10 mouse cellular contexts compared by ENCODE assay signal in the genomic region with DNA sequence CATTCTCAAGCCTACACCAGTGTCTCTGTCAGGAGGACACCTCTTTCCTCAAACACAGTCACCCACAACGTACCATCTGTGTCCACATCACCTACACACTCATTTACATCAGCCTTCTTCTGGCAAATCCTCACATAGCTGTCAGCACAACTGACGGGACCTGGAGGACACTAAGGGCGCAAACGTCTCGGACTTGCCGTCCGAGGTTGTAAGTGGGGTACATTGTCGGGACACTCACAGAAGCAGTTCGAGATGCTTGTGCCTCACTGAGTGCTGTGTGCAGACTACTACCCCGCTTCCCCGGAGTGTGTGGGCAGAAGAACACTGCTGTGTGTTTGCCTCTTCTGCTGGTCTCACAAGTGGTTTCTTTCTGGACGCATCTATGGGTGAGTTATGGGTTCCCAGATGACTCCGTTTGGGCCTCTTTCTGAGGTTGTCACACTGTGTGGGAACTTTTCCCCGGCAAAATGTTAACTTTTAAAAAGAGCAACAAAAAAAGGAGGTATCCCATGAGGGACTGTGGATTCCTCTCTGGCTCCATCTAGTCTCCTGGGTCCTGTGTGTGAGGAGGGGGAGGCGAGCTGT. TPM values are rescaled to one million over a fixed set of nuclear protein-coding genes. Genes with fewer than 3 reads are reported as not detected.
A peak's percentile ranks its signal among the peaks of the same experiment; 100 is the strongest.
DNase-seq lines count a peak whose midpoint lies in the region; ATAC-seq and TF ChIP-seq lines count a peak whose summit lies in the region.
"Had no signal": no experiment of that assay in that cellular context is flagged by ENCODE, and none has a peak within 500 bp of the region (broad histone marks: within the 10 kb centered on the region; RNA-seq: fewer than 3 reads in every experiment).

No protein-coding gene starts in this region.

- intact Hi-C loops in heart, postnatal 10 days (cut with DNase I), result no loop called here

- H3K4me3 ChIP-seq in heart, embryonic 14.5 days (ENCODE audit: control insufficient read depth in 1 of 2, insufficient read depth in 1 of 2, low read depth in 1 of 2, low read length in 2 of 2), result peak overlapping the region in 1 of 2 experiments; percentile 28; a peak in 1 of 4 replicates
- H3K4me3 ChIP-seq in midbrain, embryonic 11.5 days (ENCODE audit: low read depth, low read length), result no peak overlapping the region
- H3K4me3 ChIP-seq in midbrain, postnatal 0 days (ENCODE audit: low read depth, low read length), result no peak overlapping the region
- no peak overlapping the region for H3K4me3 ChIP-seq in hindbrain, postnatal 0 days (ENCODE audit: low read length)
- no peak overlapping the region for H3K4me3 ChIP-seq in stomach, embryonic 14.5 days (ENCODE audit: low read depth, low read length)

- ATAC-seq in heart, embryonic 14.5 days (ENCODE audit: insufficient number of reproducible peaks, insufficient read depth, low FRiP score, low read depth), result no peak
- ATAC-seq in midbrain, embryonic 11.5 days (ENCODE audit: low FRiP score), result no peak
- ATAC-seq in midbrain, postnatal 0 days (ENCODE audit: low FRiP score), result no peak
- ATAC-seq in hindbrain, postnatal 0 days, result no peak
- no peak for ATAC-seq in stomach, embryonic 14.5 days (ENCODE audit: insufficient number of reproducible peaks, insufficient read depth, low FRiP score, low read depth)

- H3K36me3 ChIP-seq in heart, embryonic 14.5 days (ENCODE audit: control insufficient read depth, insufficient read depth, low read length), result 0 out of 2 replicates have a peak, but pooled peaks cover 5% of the 10 kb centered on the region
- no peaks in the 10 kb centered on the region for H3K36me3 ChIP-seq in midbrain, embryonic 11.5 days (ENCODE audit: control insufficient read depth, insufficient read depth, low read length)
- H3K36me3 ChIP-seq in midbrain, postnatal 0 days (ENCODE audit: insufficient read depth, low read length), result no peaks in the 10 kb centered on the region
- no peaks in the 10 kb centered on the region for H3K36me3 ChIP-seq in hindbrain, postnatal 0 days (ENCODE audit: insufficient read depth, low read length)
- no peaks in the 10 kb centered on the region for H3K36me3 ChIP-seq in stomach, embryonic 14.5 days (ENCODE audit: control insufficient read depth, insufficient read depth, low read length)

- H3K4me2 ChIP-seq in heart, embryonic 14.5 days (ENCODE audit: low read length), result peak overlapping the region; percentile 73
- no peak overlapping the region for H3K4me2 ChIP-seq in midbrain, embryonic 11.5 days
- no peak overlapping the region for H3K4me2 ChIP-seq in midbrain, postnatal 0 days (ENCODE audit: low read depth, low read length, poor library complexity, severe bottlenecking)
- H3K4me2 ChIP-seq in hindbrain, postnatal 0 days (ENCODE audit: low read depth, low read length), result peak overlapping the region; percentile 53; the same call in 1 of the 2 replicates
- H3K4me2 ChIP-seq in stomach, embryonic 14.5 days (replicated peaks; ENCODE audit: low read depth, low read length), result peak overlapping the region; percentile 48

- no peaks in the 10 kb centered on the region for H3K27me3 ChIP-seq in heart, embryonic 14.5 days (ENCODE audit: control insufficient read depth, insufficient read depth, low read length)
- peaks cover 20% of the 10 kb centered on the region for H3K27me3 ChIP-seq in midbrain, embryonic 11.5 days (ENCODE audit: control insufficient read depth, insufficient read depth, low read length)
- H3K27me3 ChIP-seq in midbrain, postnatal 0 days (ENCODE audit: insufficient read depth, low read length), result peaks cover 12% of the 10 kb centered on the region
- no peaks in the 10 kb centered on the region for H3K27me3 ChIP-seq in hindbrain, postnatal 0 days (ENCODE audit: insufficient read depth, low read length)
- no peaks in the 10 kb centered on the region for H3K27me3 ChIP-seq in stomach, embryonic 14.5 days (ENCODE audit: control insufficient read depth, insufficient read depth, low read length)

- peaks cover 51 to 66% of the 10 kb centered on the region in 2 experiments for H3K4me1 ChIP-seq in heart, embryonic 14.5 days (ENCODE audit: control insufficient read depth in 2 of 2, insufficient read depth in 2 of 2, low read length in 2 of 2)
- peaks cover 15% of the 10 kb centered on the region for H3K4me1 ChIP-seq in midbrain, embryonic 11.5 days (ENCODE audit: control insufficient read depth, insufficient read depth, low read length)
- no peaks in the 10 kb centered on the region for H3K4me1 ChIP-seq in midbrain, postnatal 0 days (ENCODE audit: insufficient read depth, low read length)
- H3K4me1 ChIP-seq in hindbrain, postnatal 0 days (ENCODE audit: insufficient read depth, low read length), result peaks cover 13% of the 10 kb centered on the region
- H3K4me1 ChIP-seq in stomach, embryonic 14.5 days (ENCODE audit: control insufficient read depth, insufficient read depth, low read length), result peaks cover 46% of the 10 kb centered on the region

- no peaks in the 10 kb centered on the region for H3K9me3 ChIP-seq in heart, embryonic 14.5 days (ENCODE audit: control insufficient read depth, low read length)
- H3K9me3 ChIP-seq in midbrain, embryonic 11.5 days (ENCODE audit: control insufficient read depth, low read length), result no peaks in the 10 kb centered on the region
- H3K9me3 ChIP-seq in midbrain, postnatal 0 days (ENCODE audit: low read length), result no peaks in the 10 kb centered on the region
- H3K9me3 ChIP-seq in hindbrain, postnatal 0 days (ENCODE audit: low read length), result no peaks in the 10 kb centered on the region
- H3K9me3 ChIP-seq in stomach, embryonic 14.5 days (ENCODE audit: control insufficient read depth, low read depth, low read length), result no peaks in the 10 kb centered on the region

- H3K27ac ChIP-seq in heart, embryonic 14.5 days (replicated peaks in 1 of 2; ENCODE audit: control insufficient read depth in 1 of 2, insufficient read depth in 1 of 2, low read depth in 2 of 2, low read length in 2 of 2), result peak overlapping the region in 1 of 2 experiments; percentile 48; a peak in 1 of 4 replicates
- no peak overlapping the region for H3K27ac ChIP-seq in midbrain, embryonic 11.5 days (ENCODE audit: low read depth, low read length)
- H3K27ac ChIP-seq in midbrain, postnatal 0 days (ENCODE audit: low read depth, low read length), result no peak overlapping the region
- no peak overlapping the region for H3K27ac ChIP-seq in hindbrain, postnatal 0 days
- peak overlapping the region; percentile 94; the same call in 1 of the 2 replicates for H3K27ac ChIP-seq in stomach, embryonic 14.5 days (ENCODE audit: low read length)
- H3K27ac ChIP-seq: macrophage had no signal

- TF ChIP-seq CTCF in midbrain, postnatal 0 days (IDR thresholded peaks at IDR 0.05), result no peak
- no peak for TF ChIP-seq CTCF in hindbrain, postnatal 0 days (IDR thresholded peaks at IDR 0.05; ENCODE audit: low read depth)

- H3K9ac ChIP-seq in heart, embryonic 14.5 days (ENCODE audit: low read length), result peak overlapping the region; percentile 66
- no peak overlapping the region for H3K9ac ChIP-seq in midbrain, embryonic 11.5 days (ENCODE audit: low read length)
- H3K9ac ChIP-seq in midbrain, postnatal 0 days (replicated peaks; ENCODE audit: low read length, poor library complexity, severe bottlenecking), result no peak overlapping the region
- no peak overlapping the region; the same call in 1 of the 2 replicates for H3K9ac ChIP-seq in hindbrain, postnatal 0 days (replicated peaks; ENCODE audit: low read length)
- no peak overlapping the region for H3K9ac ChIP-seq in stomach, embryonic 14.5 days (replicated peaks; ENCODE audit: low read depth, low read length)

- DNase-seq in heart, postnatal 10 days, result no peak
- peak; percentile 82 for DNase-seq in midbrain, embryonic 11.5 days (ENCODE audit: low spot score, missing footprints)
- no peak for DNase-seq in midbrain, postnatal 0 days (ENCODE audit: low spot score)
- DNase-seq in hindbrain, postnatal 0 days (ENCODE audit: low spot score), result no peak
- no peak for DNase-seq in adrenal gland, adult 18-20 months (ENCODE audit: low spot score in 2 of 2)
- no peak for DNase-seq in lung, adult 18-20 months
- DNase-seq: kidney, adult 11 months had no signal

- 30% methylated on average over 15 of the region's 15 CpGs for WGBS in heart, embryonic 14.5 days
- 61% methylated on average over 15 of the region's 15 CpGs for WGBS in midbrain, embryonic 11.5 days
- 67% methylated on average over 15 of the region's 15 CpGs for WGBS in midbrain, postnatal 0 days
- 64% methylated on average over 15 of the region's 15 CpGs for WGBS in hindbrain, postnatal 0 days
- 53% methylated on average over 15 of the region's 15 CpGs for WGBS in stomach, embryonic 14.5 days

RNA-seq across cellular contexts. Expression of a gene that starts 15.2 kb away (rescaled TPM):
- polyA plus RNA-seq in heart, embryonic 14.5 days (2014; fragmentation: Nextera tagmentation; extraction: Ambion mirVana), result 5.9 and 7.5 TPM in 2 replicates
- total RNA-seq in heart, postnatal 10 days (2021), result 10 to 100 TPM; 22.7 to 24.6 TPM
- polyA plus RNA-seq in midbrain, embryonic 11.5 days (2014; fragmentation: Nextera tagmentation; extraction: Ambion mirVana), result 0.62 and 1.3 TPM in 2 replicates
- total RNA-seq in midbrain, postnatal 0 days (2014; rRNA removed), result 6.2 and 8.4 TPM in 2 replicates
- 0.71 and 1.2 TPM in 2 replicates for polyA plus RNA-seq in midbrain, postnatal 0 days (2015; fragmentation: Nextera tagmentation; extraction: Ambion mirVana)
- 5.4 and 6.8 TPM in 2 replicates for total RNA-seq in hindbrain, postnatal 0 days (2014; rRNA removed)
- 1.3 and 1.8 TPM in 2 replicates for polyA plus RNA-seq in hindbrain, postnatal 0 days (2015; fragmentation: Nextera tagmentation; extraction: Ambion mirVana)
- 13.8 TPM in 2 replicates for polyA plus RNA-seq in stomach, embryonic 14.5 days (2014; fragmentation: Nextera tagmentation; extraction: Ambion mirVana)
- 10 to 100 TPM in 1 of 2 experiments, 1 to 10 TPM in 1; 8.6 to 11.9 TPM for total RNA-seq in adrenal gland, adult 18-20 months (2021)

Comparison
In these comparisons a context has a peak if more than half of its experiments do, and no peak if none do; other contexts are left out.
1. H3K4me2 ChIP-seq: peak in heart, embryonic 14.5 days (single experiment), hindbrain, postnatal 0 days (single experiment) and stomach, embryonic 14.5 days (single experiment); none in midbrain, embryonic 11.5 days (single experiment) and midbrain, postnatal 0 days (single experiment).